Mouse (Mus musculus): ENCODE results near the gene Baiap2l1.

GRCm38 (mm10) chr5:144245592-144245991 is 112.3 kb downstream of the Baiap2l1 start:
- TF ChIP-seq CTCF (IDR thresholded peaks at IDR 0.05; ENCODE audit: borderline replicate concordance, control insufficient read depth, extremely low read depth, insufficient read depth, low read length, poor library complexity) (no peak), POLR2A (IDR thresholded peaks at IDR 0.05; ENCODE audit: control insufficient read depth, extremely low read depth, insufficient read depth, low read length, poor library complexity) (no peak)

All from thymus, adult 2 months (tissue).